Mouse (Mus musculus) heart, adult 18-20 months (tissue): ENCODE measurements around the gene Gm17018. TPM values are rescaled to one million over a fixed set of nuclear protein-coding genes. Genes with fewer than 3 reads are reported as not detected.
A peak's percentile ranks its signal among the peaks of the same experiment; 100 is the strongest.

ENCODE experiments used
- DNase-seq, 2 experiments: peaks; one replicate each; pipeline ENCODE4 v3.0.0; 2021 to 2022; ENCODE audit warnings: mixed read lengths in 1 of 2
- total RNA-seq, 2 experiments: library from RNA; stranded (reverse); gene quantifications; 2 replicates each; pipeline ENCODE4 v1.2.3; 2021

Gene Gm17018
- total RNA-seq, 2 experiments from 2014 or later: 19.8 to 19.9 TPM

GRCm38 (mm10) chr19:45549128-45549915, 11.1 kb upstream of the Gm17018 start:
- DNase-seq: no peak

GRCm38 (mm10) chr19:45549948-45550347, 10.5 kb upstream of the Gm17018 start:
- no peak for DNase-seq

- DNase-seq: no peak
Measured at GRCm38 (mm10) chr19:45552187-45552586, 8.2 kb upstream of the Gm17018 start.

GRCm38 (mm10) chr19:45554136-45554535, 6.3 kb upstream of the Gm17018 start:
- no peak for DNase-seq

- DNase-seq: no peak
Measured at GRCm38 (mm10) chr19:45565925-45566715, 5.7 kb downstream of the Gm17018 start.

GRCm38 (mm10) chr19:45567367-45567766, 7.0 kb downstream of the Gm17018 start:
- no peak for DNase-seq

GRCm38 (mm10) chr19:45573033-45573432, 12.6 kb downstream of the Gm17018 start:
- no peak for DNase-seq

- peak; percentile 82 to 88 for DNase-seq
Measured at GRCm38 (mm10) chr19:45573861-45574267, 13.4 kb downstream of the Gm17018 start.

GRCm38 (mm10) chr19:45574339-45574898, 14.0 kb downstream of the Gm17018 start:
- no peak for DNase-seq

GRCm38 (mm10) chr19:45574941-45575631, 14.7 kb downstream of the Gm17018 start:
- no peak for DNase-seq

- no peak for DNase-seq
Measured at GRCm38 (mm10) chr19:45575632-45576001, 15.2 kb downstream of the Gm17018 start.

- DNase-seq: no peak
Measured at GRCm38 (mm10) chr19:45577141-45577750, 16.8 kb downstream of the Gm17018 start.

- peak; percentile 55 to 63 for DNase-seq
Measured at GRCm38 (mm10) chr19:45578976-45579375, 18.6 kb downstream of the Gm17018 start.

GRCm38 (mm10) chr19:45579416-45579815, 19.0 kb downstream of the Gm17018 start:
- DNase-seq: peak; percentile 40 to 63

- no peak for DNase-seq
Measured at GRCm38 (mm10) chr19:45580235-45580634, 19.8 kb downstream of the Gm17018 start.

- no peak for DNase-seq
Measured at GRCm38 (mm10) chr19:45581257-45581656, 20.8 kb downstream of the Gm17018 start.

- no peak for DNase-seq
Measured at GRCm38 (mm10) chr19:45582161-45582560, 21.7 kb downstream of the Gm17018 start.

GRCm38 (mm10) chr19:45583136-45583535, 22.7 kb downstream of the Gm17018 start:
- no peak for DNase-seq

GRCm38 (mm10) chr19:45584856-45585620, 24.6 kb downstream of the Gm17018 start:
- no peak for DNase-seq

- DNase-seq: no peak
Measured at GRCm38 (mm10) chr19:45586850-45587249, 26.4 kb downstream of the Gm17018 start.
